Mouse (Mus musculus): ENCODE measurements at regions not wholly inside any gene's neighbourhood (a gene's known extent, or its start where the extent isn't known, plus 50 kb on each side); places are given as distances from the start of the nearest gene placed in this dataset.

DNA sequence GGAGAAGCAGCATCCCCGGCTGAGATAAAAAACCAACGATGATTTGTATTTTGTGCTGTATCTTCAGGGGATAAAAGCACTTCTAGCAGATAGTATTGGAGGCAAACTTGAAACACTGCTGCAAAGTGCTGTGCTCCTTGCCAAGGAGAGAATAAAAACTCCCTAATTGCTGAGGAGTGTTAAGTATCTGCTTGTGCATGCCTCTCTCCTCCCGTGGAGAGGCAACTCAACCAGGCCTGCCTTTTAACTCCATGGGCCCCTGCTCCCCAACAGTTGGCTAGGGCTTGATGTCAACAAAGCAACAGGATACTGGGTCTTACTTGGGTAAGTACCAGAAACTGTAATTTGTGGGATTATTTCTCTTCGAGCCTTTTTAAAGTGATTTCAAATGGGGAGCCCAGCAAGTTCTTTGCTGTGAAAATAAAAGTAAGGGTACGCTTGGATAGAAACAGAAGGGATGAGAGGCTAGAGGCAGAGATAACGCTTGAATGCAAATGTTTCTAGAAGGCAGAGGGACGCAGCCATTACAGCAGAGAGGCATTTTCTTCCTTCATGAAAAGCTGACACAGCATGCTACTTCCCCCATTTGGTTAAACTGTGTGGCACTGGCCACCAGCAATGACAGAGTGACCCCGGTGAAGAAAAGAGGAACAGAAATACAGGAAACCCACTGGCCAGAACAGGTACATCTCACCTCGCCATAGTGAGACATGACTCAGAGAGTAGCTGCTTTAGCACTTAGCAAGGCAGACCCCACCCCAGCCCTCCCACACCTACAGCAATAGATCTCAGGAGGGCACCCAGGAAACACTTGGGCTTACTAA lies 369.0 kb upstream of the Spred2 start:
- TF ChIP-seq CTCF (IDR thresholded peaks at IDR 0.05), result no peak
- no peak for TF ChIP-seq EP300 (IDR thresholded peaks at IDR 0.05; ENCODE audit: insufficient read depth, low read depth, low read length)
